Mouse (Mus musculus) heart, embryonic 14.5 days (tissue): ENCODE results near the gene Pga5. TPM values are rescaled to one million over a fixed set of nuclear protein-coding genes. Genes with fewer than 3 reads are reported as not detected.
A peak's percentile ranks its signal among the peaks of the same experiment; 100 is the strongest.

Experiments
- ATAC-seq: fragments of 200-750 bp; cut with Nextera tagmentation; 2 replicates; pipeline ENCODE4 v1.8.0; 2017; ENCODE audit warnings: low read depth, moderate TSS enrichment; ENCODE audit not compliant: insufficient number of reproducible peaks, insufficient read depth, low FRiP score
- H3K27ac ChIP-seq, 2 experiments: fragments of 200-500 bp in 1 of 2; fragments of 300-500 bp in 1 of 2; sonication (generic) in 1 of 2; replicated peaks in 1 of 2; 2 replicates each; pipeline ENCODE4 v1.5.1; 2012 to 2014; ENCODE audit warnings: low read depth in 2 of 2, low read length in 2 of 2, control low read depth in 1 of 2, mild to moderate bottlenecking in 1 of 2, mixed read lengths in 1 of 2; ENCODE audit not compliant: control insufficient read depth in 1 of 2, insufficient read depth in 1 of 2
- H3K27me3 ChIP-seq: fragments of 300-500 bp; sonication (generic); 2 replicates; pipeline ENCODE4 v1.6.1; 2014; ENCODE audit warnings: mild to moderate bottlenecking, low read length, control low read depth; ENCODE audit not compliant: control insufficient read depth, insufficient read depth
- H3K36me3 ChIP-seq: fragments of 300-500 bp; sonication (generic); 2 replicates; pipeline ENCODE4 v1.6.1; 2014; ENCODE audit warnings: mild to moderate bottlenecking, control low read depth, low read length, mixed read lengths; ENCODE audit not compliant: control insufficient read depth, insufficient read depth
- H3K4me1 ChIP-seq, 2 experiments: fragments of 200-500 bp in 1 of 2; fragments of 300-500 bp in 1 of 2; sonication (generic) in 1 of 2; 2 replicates each; pipeline ENCODE4 v1.6.1; 2012 to 2014; ENCODE audit warnings: low read length in 2 of 2, control low read depth in 1 of 2, mixed read lengths in 1 of 2; ENCODE audit not compliant: control insufficient read depth in 2 of 2, insufficient read depth in 2 of 2
- H3K4me2 ChIP-seq: fragments of 300-500 bp; sonication (generic); 2 replicates; pipeline ENCODE4 v1.6.1; 2014; ENCODE audit warnings: mild to moderate bottlenecking, low read length
- H3K4me3 ChIP-seq, 2 experiments: fragments of 200-500 bp in 1 of 2; fragments of 300-500 bp in 1 of 2; sonication (generic) in 1 of 2; 2 replicates each; pipeline ENCODE4 v1.5.1; 2012 to 2014; ENCODE audit warnings: low read length in 2 of 2, mild to moderate bottlenecking in 2 of 2, control low read depth in 1 of 2, low read depth in 1 of 2, moderate library complexity in 1 of 2; ENCODE audit not compliant: control insufficient read depth in 1 of 2, insufficient read depth in 1 of 2
- H3K9ac ChIP-seq: fragments of 300-500 bp; sonication (generic); 2 replicates; pipeline ENCODE4 v1.6.1; 2014; ENCODE audit warnings: mild to moderate bottlenecking, low read length
- H3K9me3 ChIP-seq: fragments of 300-500 bp; sonication (generic); 2 replicates; pipeline ENCODE4 v1.6.1; 2016; ENCODE audit warnings: low read length, control low read depth; ENCODE audit not compliant: control insufficient read depth
- WGBS: fragments of 180-500 bp; shearing (Covaris S2); extraction: QIAGEN DNeasy Blood & Tissue Kit; methylation state at CpG from one replicate; pipeline ENCODE4 v1.1.7; 2014; 5-methylcytosine and 5-hydroxymethylcytosine counted together
- polyA plus RNA-seq: library from polyadenylated mRNA; unstranded; fragments of >200 nt; fragmentation: Nextera tagmentation; extraction: Ambion mirVana; gene quantifications from 2 replicates; pipeline ENCODE4 v1.2.1, GENCODE M21; 2014

Gene Pga5
- polyA plus RNA-seq, 1 experiment from 2014 or later = not detected

DNA sequence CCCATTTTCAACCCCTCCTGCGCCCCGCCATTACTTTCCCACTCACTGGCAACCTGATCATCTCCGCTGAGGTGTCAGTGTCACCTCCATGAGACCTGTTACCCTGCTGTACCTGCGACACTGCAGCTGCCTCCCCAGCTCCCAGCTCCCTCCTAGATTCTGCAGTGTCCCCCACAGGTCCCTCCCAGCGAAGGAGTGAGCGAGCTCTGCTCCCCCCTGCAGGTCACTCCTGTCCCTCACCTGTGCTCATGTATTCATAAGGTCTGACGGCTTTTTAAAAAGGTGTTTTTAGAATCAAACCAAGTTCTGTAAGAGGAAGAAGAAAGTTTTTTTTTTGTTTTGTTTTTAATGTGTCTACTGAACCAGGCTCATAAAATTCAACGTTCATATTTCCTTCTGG lies 24.3 kb upstream of the Pga5 start:
- Histone ChIP-seq H3K9me3 (no peaks in the 10 kb centered on the region), H3K4me1 (peaks cover 31 to 66% of the 10 kb centered on the region in 2 experiments), H3K27me3 (no peaks in the 10 kb centered on the region), H3K9ac (no peak overlapping the region), H3K4me2 (no peak overlapping the region), H3K27ac (no peak overlapping the region), H3K4me3 (no peak overlapping the region), H3K36me3 (peaks cover 9% of the 10 kb centered on the region)
- 80% methylated on average over 8 of the region's 8 CpGs for WGBS
- ATAC-seq = no peak

DNA sequence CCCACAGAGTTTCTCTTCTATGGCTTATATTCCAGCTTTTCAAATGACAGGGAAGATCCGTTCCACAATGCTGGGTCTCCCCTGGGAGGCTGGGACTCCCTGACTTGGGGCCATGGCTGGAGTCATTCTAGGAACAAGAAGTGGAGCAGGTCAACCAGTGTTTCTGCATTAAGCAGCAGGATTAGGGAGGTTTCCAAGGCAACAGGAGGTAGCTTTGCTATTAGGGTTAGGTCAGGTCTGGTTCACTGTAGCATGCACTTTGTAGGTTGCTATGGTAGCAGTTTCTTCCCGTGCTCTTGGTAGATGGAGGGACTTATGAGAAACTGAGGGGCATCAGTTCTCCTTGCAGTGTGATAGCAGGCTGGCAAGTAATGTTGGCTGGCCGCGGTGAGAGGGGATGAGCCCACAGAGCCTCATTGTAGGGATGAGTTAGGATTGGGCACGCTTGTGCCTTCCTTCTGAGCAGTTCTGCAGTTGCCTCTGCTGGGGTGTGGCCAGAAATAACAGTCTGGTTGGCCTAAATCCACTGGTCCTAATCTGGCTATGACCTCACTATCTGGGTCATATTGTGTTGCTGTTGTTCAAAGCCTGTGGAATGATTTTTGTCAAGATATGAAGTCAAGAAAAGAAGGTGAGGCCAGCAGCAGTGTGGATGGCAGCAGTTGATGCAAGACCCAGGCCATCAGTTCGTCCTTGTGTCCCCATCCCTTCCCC lies 23.3 kb upstream of the Pga5 start:
- Histone ChIP-seq H3K9ac (no peak overlapping the region), H3K36me3 (peaks cover 2% of the 10 kb centered on the region; the same call in 1 of the 2 replicates), H3K27me3 (no peaks in the 10 kb centered on the region), H3K4me3 (no peak overlapping the region), H3K9me3 (no peaks in the 10 kb centered on the region), H3K4me1 (peaks cover 28 to 68% of the 10 kb centered on the region in 2 experiments), H3K27ac (no peak overlapping the region), H3K4me2 (no peak overlapping the region)
- no peak for ATAC-seq
- 76% methylated on average over 6 of the region's 6 CpGs for WGBS

DNA sequence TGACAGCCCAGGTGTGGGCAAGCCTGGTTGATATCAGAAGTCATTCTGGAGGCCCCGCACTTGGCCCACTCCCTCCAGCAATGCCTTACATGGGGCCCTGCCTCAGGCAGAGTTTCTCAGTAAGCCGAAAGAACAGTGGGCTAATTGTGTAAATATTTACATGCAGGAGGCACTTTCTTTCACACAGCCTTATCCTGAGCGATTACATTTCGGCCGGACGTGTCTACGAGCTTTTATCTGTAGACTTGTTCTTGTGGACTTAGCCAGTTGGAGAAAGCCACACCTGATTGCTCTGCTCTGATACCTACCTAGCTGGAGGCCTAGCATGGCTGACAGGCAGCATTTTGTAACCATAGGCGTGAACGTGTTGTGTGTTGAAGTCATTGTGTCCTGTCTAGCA lies 22.0 kb upstream of the Pga5 start:
- no peak overlapping the region for H3K4me3 ChIP-seq
- H3K4me2 ChIP-seq = no peak overlapping the region
- H3K9ac ChIP-seq = peak overlapping the region; percentile 35; the same call in 1 of the 2 replicates
- 46% methylated on average over 9 of the region's 9 CpGs for WGBS
- peaks cover 28 to 67% of the 10 kb centered on the region in 2 experiments for H3K4me1 ChIP-seq
- H3K27ac ChIP-seq = 0 out of 4 replicates have a peak overlapping the region, but pooled peaks of 1 of the 2 experiments have one; percentile 24
- H3K27me3 ChIP-seq = no peaks in the 10 kb centered on the region
- no peaks in the 10 kb centered on the region for H3K9me3 ChIP-seq
- no peaks in the 10 kb centered on the region for H3K36me3 ChIP-seq
- no peak for ATAC-seq

DNA sequence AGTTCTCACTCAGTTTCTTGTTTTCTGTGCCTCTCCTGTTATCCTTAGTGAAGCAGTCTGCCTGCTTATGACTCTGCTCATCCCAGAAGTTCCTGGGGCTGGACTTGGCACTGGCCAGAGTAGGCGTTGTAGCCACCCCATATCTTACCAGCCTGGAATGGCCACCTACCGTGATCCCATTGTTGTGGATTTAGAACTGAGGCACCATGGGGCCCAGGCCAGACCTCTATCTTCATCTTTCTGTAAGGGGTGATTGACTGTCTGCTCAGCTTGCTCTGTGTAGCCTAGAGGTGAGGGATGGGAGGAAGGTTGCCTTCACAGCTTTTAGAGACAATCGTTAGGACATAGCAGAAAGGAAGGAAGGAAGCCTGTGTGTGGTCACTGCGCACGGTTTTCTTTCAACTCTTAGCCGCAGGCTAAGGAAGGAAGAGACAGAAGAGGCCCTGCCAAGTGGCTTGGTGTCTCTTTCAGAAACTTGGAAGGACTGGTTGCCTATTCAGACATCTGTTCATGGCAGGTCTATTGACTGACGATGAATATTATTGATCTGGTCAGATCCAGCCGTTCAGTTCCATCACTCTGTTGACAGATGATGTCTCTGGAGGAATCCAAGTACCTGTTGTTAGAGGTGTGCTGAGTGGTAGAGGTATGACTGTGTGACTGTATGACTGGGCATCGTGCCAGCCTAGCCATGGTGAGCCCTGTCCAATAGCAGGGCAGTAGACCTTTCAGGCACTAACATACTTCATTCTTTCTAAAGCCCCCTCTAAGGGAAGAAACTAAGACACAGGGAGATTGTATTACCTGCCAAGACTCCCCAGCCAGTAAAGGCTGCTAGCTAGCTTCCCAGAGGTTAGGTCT lies 20.5 kb upstream of the Pga5 start:
- Histone ChIP-seq H3K27ac (0 out of 4 replicates have a peak overlapping the region, but pooled peaks of 1 of the 2 experiments have one; percentile 33), H3K4me2 (no peak overlapping the region), H3K4me1 (peaks cover 28 to 64% of the 10 kb centered on the region in 2 experiments), H3K9me3 (no peaks in the 10 kb centered on the region), H3K27me3 (no peaks in the 10 kb centered on the region), H3K36me3 (no peaks in the 10 kb centered on the region), H3K4me3 (no peak overlapping the region), H3K9ac (peak overlapping the region; percentile 4; the same call in 1 of the 2 replicates)
- no peak for ATAC-seq
- 69% methylated on average over 9 of the region's 9 CpGs for WGBS

DNA sequence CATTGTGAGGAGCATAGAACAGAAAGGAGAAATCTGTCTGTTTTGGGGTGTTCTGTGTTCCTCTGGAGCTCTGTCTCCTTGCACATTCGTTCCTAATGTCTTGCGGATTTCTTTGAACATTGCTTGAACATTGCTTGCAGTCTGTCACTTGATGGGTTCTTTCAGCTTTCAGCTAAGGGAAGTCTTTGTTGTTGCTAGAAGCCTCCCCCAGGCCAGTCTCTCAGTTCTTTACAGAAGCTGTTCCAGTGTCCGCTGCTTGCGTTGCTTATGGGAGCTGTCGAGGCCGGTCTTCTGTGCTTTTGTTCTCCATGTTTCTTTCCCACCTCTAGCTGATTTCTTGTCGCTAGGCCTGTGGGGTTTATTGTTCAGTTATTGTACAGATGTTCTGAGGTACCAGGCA lies 17.9 kb upstream of the Pga5 start:
- Histone ChIP-seq H3K9ac (no peak overlapping the region), H3K4me3 (no peak overlapping the region), H3K4me1 (peaks cover 28 to 61% of the 10 kb centered on the region in 2 experiments), H3K4me2 (0 out of 2 replicates have a peak overlapping the region, but pooled peaks have one; percentile 1), H3K9me3 (no peaks in the 10 kb centered on the region), H3K36me3 (peaks cover 8% of the 10 kb centered on the region), H3K27me3 (no peaks in the 10 kb centered on the region), H3K27ac (no peak overlapping the region)
- no peak for ATAC-seq
- 56% methylated on average over 7 of the region's 7 CpGs for WGBS

DNA sequence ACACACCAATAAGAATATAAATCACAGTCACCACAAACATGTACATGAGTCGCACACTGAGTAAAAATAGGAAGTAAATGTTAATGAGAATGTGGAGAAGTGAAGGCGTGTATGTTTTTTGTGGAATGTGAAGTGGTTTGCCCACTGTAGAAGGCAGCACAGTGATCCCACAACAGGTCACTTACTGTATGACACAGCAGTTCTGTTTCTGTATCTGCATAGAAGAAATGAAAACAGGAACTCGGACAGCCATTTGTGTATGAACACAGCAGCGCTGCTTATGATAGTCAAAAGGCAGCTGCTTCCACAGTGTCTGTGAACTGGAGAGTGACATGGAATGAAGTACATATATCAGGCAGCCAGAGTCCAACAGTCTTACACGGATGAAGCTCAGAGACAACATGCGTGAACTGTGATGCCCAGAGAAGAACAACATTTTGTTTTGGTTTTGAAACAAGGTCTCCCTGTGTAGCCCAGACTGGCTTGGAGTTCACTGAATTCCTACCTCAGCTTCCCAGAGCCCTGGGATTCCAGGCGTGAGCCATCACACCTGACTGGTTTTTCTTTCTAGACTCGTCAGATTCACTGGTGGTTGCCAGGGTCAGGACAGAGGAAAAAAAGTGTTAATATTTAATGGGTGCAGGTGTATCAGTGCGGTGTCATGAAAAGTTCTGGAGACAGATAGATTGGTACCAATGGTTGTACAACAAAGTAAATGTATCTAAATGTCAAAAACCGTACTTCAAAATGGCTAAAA lies 16.2 kb upstream of the Pga5 start:
- no peak for ATAC-seq
- no peaks in the 10 kb centered on the region for H3K9me3 ChIP-seq
- no peak overlapping the region for H3K4me2 ChIP-seq
- H3K27me3 ChIP-seq = no peaks in the 10 kb centered on the region
- H3K36me3 ChIP-seq = peaks cover 8% of the 10 kb centered on the region
- H3K9ac ChIP-seq = no peak overlapping the region
- no peak overlapping the region for H3K27ac ChIP-seq
- peaks cover 23 to 64% of the 10 kb centered on the region in 2 experiments for H3K4me1 ChIP-seq
- 86% methylated on average over 10 of the region's 10 CpGs for WGBS
- no peak overlapping the region for H3K4me3 ChIP-seq

DNA sequence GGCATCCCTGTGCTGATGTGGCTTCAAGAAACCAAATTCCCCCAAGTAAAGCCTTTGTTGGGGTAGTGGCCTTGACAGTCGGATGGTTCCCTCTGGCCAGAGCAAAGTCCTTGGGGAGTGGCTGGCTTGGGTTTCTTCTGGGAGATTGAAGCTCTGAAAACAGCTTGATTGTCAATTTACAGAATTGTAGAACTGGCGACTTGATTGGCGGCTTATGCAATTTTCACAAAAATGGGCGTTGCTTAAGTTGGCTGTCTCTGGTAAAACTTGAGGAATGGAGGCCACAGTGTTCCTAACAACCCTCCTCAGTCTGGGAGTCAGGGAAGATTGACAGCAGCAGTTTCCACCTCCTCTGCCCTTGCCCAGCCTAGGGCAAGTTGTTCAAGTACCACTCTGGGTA lies 14.5 kb upstream of the Pga5 start:
- Histone ChIP-seq H3K27me3 (no peaks in the 10 kb centered on the region), H3K9me3 (no peaks in the 10 kb centered on the region), H3K4me3 (no peak overlapping the region), H3K27ac (no peak overlapping the region), H3K36me3 (peaks cover 8% of the 10 kb centered on the region), H3K9ac (no peak overlapping the region), H3K4me1 (peaks cover 19 to 54% of the 10 kb centered on the region in 2 experiments), H3K4me2 (no peak overlapping the region)
- no peak for ATAC-seq
- 90% methylated on average over 4 of the region's 4 CpGs for WGBS
